Mouse (Mus musculus) midbrain, embryonic 15.5 days (tissue): ENCODE results near the gene Med31. TPM values are rescaled to one million over a fixed set of nuclear protein-coding genes. Genes with fewer than 3 reads are reported as not detected.

Source experiments
- ATAC-seq: fragments of 200-750 bp; cut with Nextera tagmentation; replicated peaks from 2 replicates; pipeline ENCODE4 v1.8.0; 2017; ENCODE audit warnings: moderate TSS enrichment
- H3K27ac ChIP-seq: fragments of 300-500 bp; sonication (generic); 2 replicates; pipeline ENCODE4 v1.5.1; 2015; ENCODE audit warnings: mild to moderate bottlenecking, inconsistent platforms
- H3K27me3 ChIP-seq: fragments of 300-500 bp; sonication (generic); replicated peaks from 2 replicates; pipeline ENCODE4 v1.6.1; 2015; ENCODE audit warnings: inconsistent platforms
- H3K36me3 ChIP-seq: fragments of 300-500 bp; sonication (generic); replicated peaks from 2 replicates; pipeline ENCODE4 v1.6.1; 2015; ENCODE audit warnings: inconsistent platforms
- H3K4me1 ChIP-seq: fragments of 300-500 bp; sonication (generic); 2 replicates; pipeline ENCODE4 v1.6.1; 2015; ENCODE audit warnings: inconsistent platforms
- H3K4me2 ChIP-seq: fragments of 300-500 bp; sonication (generic); 2 replicates; pipeline ENCODE4 v1.6.1; 2015; ENCODE audit warnings: inconsistent platforms, mild to moderate bottlenecking, moderate library complexity
- H3K4me3 ChIP-seq: fragments of 300-500 bp; sonication (generic); 2 replicates; pipeline ENCODE4 v1.5.1; 2015; ENCODE audit warnings: mild to moderate bottlenecking, inconsistent platforms
- H3K9ac ChIP-seq: fragments of 300-500 bp; sonication (generic); 2 replicates; pipeline ENCODE4 v1.6.1; 2015; ENCODE audit warnings: mild to moderate bottlenecking, inconsistent platforms
- H3K9me3 ChIP-seq: fragments of 300-500 bp; sonication (generic); 2 replicates; pipeline ENCODE4 v1.6.1; 2016; ENCODE audit warnings: inconsistent platforms
- WGBS: fragments of 180-500 bp; shearing (Covaris S2); methylation state at CpG from one replicate; pipeline ENCODE4 v1.1.7; 2015; ENCODE audit warnings: mixed read lengths; 5-methylcytosine and 5-hydroxymethylcytosine counted together
- polyA plus RNA-seq: library from polyadenylated mRNA; unstranded; fragments of >200 nt; fragmentation: Nextera tagmentation; extraction: Ambion mirVana; gene quantifications from 2 replicates; pipeline ENCODE4 v1.2.1, GENCODE M21; 2015

The Med31 gene
- polyA plus RNA-seq: 53.5 and 57.1 TPM in 2 replicates

DNA sequence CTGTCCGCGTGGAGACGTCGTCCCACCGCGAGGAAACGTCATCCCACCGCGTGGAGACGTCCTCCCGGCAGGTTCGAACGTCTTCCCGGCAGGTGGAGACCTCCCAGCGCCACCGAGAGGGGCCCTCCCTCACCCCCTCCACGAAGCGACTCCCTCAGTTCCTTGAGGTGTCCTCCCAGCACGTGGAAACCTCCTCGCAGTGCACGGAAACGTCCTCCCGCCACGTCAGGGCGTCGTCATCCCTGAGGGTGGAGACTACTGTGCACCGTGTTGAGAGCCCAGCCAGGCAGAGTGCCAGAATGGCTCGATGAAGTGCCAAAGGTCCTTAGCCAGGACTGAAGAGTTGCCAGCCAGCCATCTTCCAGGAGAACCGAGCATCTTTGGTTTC, at the start of gene Med31:
Med31 (minus strand) TSS at position 183 of the 388 bp plus-strand sequence.
- peaks cover 10% of the 10 kb centered on the region for H3K36me3 ChIP-seq
- peaks cover 30% of the 10 kb centered on the region for H3K4me1 ChIP-seq
- H3K9ac ChIP-seq: peak within 1 kb of the TSS; percentile 83
- H3K27ac ChIP-seq: peak within 1 kb of the TSS; percentile 85
- WGBS: 2% methylated on average over 29 of the region's 29 CpGs
- H3K9me3 ChIP-seq: no peaks in the 10 kb centered on the region
- peak within 1 kb of the TSS; percentile 82 for H3K4me2 ChIP-seq
- no peaks in the 10 kb centered on the region for H3K27me3 ChIP-seq
- peak within 1 kb of the TSS; percentile 84 for H3K4me3 ChIP-seq
- ATAC-seq: peak; percentile 92

GRCm38 (mm10) chr11:72256441-72256840, 41.0 kb upstream of the Med31 start:
- no peaks in the 10 kb centered on the region for H3K4me1 ChIP-seq
- no peak overlapping the region for H3K4me2 ChIP-seq
- no peak overlapping the region for H3K9ac ChIP-seq
- no peak for ATAC-seq
- H3K27ac ChIP-seq: no peak overlapping the region
- no peaks in the 10 kb centered on the region for H3K27me3 ChIP-seq
- no peaks in the 10 kb centered on the region for H3K36me3 ChIP-seq
- H3K4me3 ChIP-seq: no peak overlapping the region
- WGBS: 80% methylated on average over 2 of the region's 2 CpGs
- no peaks in the 10 kb centered on the region for H3K9me3 ChIP-seq

DNA sequence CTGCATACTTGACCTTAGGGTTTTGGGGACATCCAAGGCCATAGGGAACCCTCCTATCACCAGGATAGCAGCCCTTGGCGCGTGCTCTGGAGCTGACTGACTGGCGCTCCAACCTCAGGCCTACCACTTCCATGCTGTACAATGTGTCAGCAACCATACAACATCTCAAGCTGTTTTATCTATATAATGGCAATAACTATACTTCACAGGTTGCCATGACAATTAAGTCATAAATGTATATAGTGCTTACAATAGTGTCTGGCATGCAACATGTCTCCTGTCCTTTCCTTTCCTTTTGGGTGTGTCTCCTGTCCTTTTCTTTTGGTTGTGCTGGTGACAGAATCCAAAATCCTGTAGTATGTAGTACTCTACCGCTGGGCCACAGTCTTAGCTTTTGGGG, 40.2 kb upstream of the Med31 start:
- Histone ChIP-seq H3K9ac (no peak overlapping the region), H3K9me3 (no peaks in the 10 kb centered on the region), H3K4me2 (no peak overlapping the region), H3K27me3 (no peaks in the 10 kb centered on the region), H3K4me3 (no peak overlapping the region), H3K27ac (no peak overlapping the region), H3K4me1 (no peaks in the 10 kb centered on the region), H3K36me3 (no peaks in the 10 kb centered on the region)
- 91% methylated on average over 4 of the region's 4 CpGs for WGBS
- no peak for ATAC-seq

- Histone ChIP-seq H3K9ac (no peak overlapping the region), H3K36me3 (no peaks in the 10 kb centered on the region), H3K27me3 (no peaks in the 10 kb centered on the region), H3K4me3 (no peak overlapping the region), H3K4me2 (no peak overlapping the region), H3K4me1 (no peaks in the 10 kb centered on the region), H3K9me3 (no peaks in the 10 kb centered on the region), H3K27ac (no peak overlapping the region)
- WGBS: 80% methylated on average over 8 of the region's 8 CpGs
- no peak for ATAC-seq
These were observed 29.9 kb upstream of the Med31 start for GRCm38 (mm10) chr11:72245196-72245753.

- ATAC-seq: no peak
- 71% methylated on average over 4 of the region's 4 CpGs for WGBS
These were observed 24.9 kb upstream of the Med31 start for GRCm38 (mm10) chr11:72240062-72240860.

DNA sequence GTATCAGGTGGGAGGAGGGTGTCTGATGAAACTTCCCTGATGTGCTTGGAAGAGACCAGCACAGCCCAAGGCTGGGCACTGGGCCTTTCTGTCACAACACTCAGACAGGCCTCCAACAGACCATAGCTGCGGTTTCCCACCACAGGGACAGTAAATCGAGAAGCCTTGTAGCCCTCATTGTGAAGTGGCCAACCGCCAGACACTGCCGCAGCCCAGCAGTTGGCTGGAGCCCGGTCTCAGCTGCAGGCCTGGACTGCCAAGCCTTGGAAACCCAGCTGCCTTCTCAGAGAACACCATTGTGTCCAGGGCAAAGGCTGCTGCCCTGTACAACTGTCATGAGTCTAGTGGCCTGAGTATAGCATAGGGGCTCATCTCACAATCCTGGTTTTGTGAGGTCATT, 18.6 kb upstream of the Med31 start:
- Histone ChIP-seq H3K9ac (no peak overlapping the region), H3K27me3 (no peaks in the 10 kb centered on the region), H3K4me3 (no peak overlapping the region), H3K36me3 (no peaks in the 10 kb centered on the region), H3K9me3 (no peaks in the 10 kb centered on the region), H3K4me1 (no peaks in the 10 kb centered on the region), H3K4me2 (no peak overlapping the region), H3K27ac (no peak overlapping the region)
- no peak for ATAC-seq
- WGBS: 67% methylated on average over 5 of the region's 5 CpGs

More at GRCm38 (mm10) chr11:72240062-72240860, 24.9 kb upstream of the Med31 start:
- Histone ChIP-seq H3K27ac (no peak overlapping the region), H3K36me3 (no peaks in the 10 kb centered on the region), H3K4me1 (no peaks in the 10 kb centered on the region), H3K27me3 (no peaks in the 10 kb centered on the region), H3K4me2 (no peak overlapping the region), H3K9me3 (no peaks in the 10 kb centered on the region), H3K9ac (no peak overlapping the region), H3K4me3 (no peak overlapping the region)

DNA sequence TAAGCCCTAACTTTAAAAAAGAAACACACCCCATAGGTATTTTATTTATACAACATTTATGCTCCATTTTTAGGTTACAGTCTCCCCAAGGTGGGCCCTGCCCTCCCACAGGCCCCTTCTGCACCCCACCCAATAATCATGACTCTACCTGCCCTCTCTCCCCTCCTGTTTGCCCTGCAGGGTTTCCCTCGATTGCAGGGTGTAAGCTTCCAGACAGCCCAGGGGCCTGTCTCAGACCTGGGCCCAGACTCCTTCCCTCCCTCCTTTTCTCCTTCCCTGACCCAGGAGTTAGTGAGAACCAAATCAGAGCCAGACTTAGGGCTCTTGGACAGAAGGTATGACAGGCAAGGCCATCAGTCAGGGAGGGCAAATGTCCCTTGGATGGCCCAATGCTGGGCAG, 17.6 kb upstream of the Med31 start:
- no peak overlapping the region for H3K4me2 ChIP-seq
- no peak overlapping the region for H3K27ac ChIP-seq
- no peak overlapping the region for H3K4me3 ChIP-seq
- H3K27me3 ChIP-seq: no peaks in the 10 kb centered on the region
- no peaks in the 10 kb centered on the region for H3K9me3 ChIP-seq
- H3K36me3 ChIP-seq: no peaks in the 10 kb centered on the region
- no peaks in the 10 kb centered on the region for H3K4me1 ChIP-seq
- no peak overlapping the region for H3K9ac ChIP-seq
- no peak for ATAC-seq
- 67% methylated on average over 1 of the region's 1 CpGs for WGBS

GRCm38 (mm10) chr11:72232068-72232467, 16.7 kb upstream of the Med31 start:
- Histone ChIP-seq H3K4me2 (no peak overlapping the region), H3K4me1 (no peaks in the 10 kb centered on the region), H3K4me3 (no peak overlapping the region), H3K27ac (no peak overlapping the region), H3K9ac (no peak overlapping the region), H3K36me3 (no peaks in the 10 kb centered on the region), H3K9me3 (no peaks in the 10 kb centered on the region), H3K27me3 (no peaks in the 10 kb centered on the region)
- WGBS: 85% methylated on average over 7 of the region's 7 CpGs
- no peak for ATAC-seq

DNA sequence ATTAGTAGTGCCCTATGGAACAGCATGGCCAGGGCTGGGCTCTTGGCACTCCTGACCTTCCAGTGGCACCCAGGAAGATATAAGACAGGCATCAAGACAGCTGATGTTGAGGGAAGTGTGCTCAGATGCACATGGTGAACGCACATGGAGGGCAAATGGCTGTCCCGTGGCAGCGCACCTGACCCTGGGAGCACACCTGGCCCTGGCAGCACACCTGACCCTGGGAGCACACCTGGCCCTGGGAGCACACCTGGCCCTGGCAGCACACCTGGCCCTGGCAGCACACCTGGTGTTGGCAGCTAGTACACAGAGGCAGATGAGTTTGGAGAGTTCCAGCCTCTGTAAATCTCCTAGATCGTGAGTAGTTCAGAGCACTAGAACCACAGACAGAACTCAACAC, 13.1 kb upstream of the Med31 start:
- Histone ChIP-seq H3K9me3 (no peaks in the 10 kb centered on the region), H3K27me3 (no peaks in the 10 kb centered on the region), H3K36me3 (no peaks in the 10 kb centered on the region), H3K4me1 (no peaks in the 10 kb centered on the region), H3K9ac (no peak overlapping the region), H3K4me3 (no peak overlapping the region), H3K4me2 (no peak overlapping the region), H3K27ac (no peak overlapping the region)
- WGBS: 92% methylated on average over 4 of the region's 4 CpGs
- no peak for ATAC-seq

- Histone ChIP-seq H3K27me3 (no peaks in the 10 kb centered on the region), H3K9ac (no peak overlapping the region), H3K4me3 (no peak overlapping the region), H3K4me2 (no peak overlapping the region), H3K36me3 (no peaks in the 10 kb centered on the region), H3K9me3 (no peaks in the 10 kb centered on the region), H3K27ac (no peak overlapping the region), H3K4me1 (no peaks in the 10 kb centered on the region)
- ATAC-seq: no peak
- 95% methylated on average over 6 of the region's 6 CpGs for WGBS
These were observed 11.5 kb upstream of the Med31 start for GRCm38 (mm10) chr11:72226901-72227300.

DNA sequence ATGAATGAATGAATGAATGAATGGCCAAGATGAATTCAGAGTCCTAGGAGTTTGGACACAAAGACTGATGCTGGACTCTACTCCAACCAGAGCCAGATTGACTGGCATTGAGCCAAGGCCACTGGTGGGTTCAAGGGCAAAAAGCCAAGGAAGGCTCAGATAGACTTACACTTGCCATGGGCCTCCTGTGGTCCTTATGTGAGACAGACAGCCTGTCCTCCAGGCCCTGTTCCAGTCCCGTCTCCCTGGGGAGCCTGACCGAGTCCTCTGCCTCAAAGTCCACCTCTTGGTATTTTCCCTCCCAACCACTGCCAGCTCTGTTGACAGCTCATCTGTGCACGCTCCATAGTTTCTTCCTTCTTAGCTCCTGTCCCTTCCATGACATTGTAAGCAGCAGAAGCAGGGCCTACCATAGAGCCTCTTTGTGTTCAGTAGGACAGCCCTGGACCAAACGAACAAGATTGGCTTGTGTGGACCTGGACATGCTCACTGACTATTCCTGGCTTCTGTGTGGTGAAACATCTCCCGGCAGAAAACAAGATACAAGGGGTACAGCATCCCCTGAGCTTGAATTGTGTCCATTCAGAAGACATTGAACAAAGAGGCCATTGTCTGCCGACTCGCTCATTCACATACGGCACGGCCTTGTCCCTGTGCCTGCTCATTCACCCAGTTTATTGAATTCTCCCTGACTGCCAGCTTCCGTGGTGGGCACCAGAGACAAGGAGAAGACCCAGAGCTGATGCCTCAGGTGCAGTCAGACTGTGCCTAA, 10.8 kb upstream of the Med31 start:
- Histone ChIP-seq H3K9me3 (no peaks in the 10 kb centered on the region), H3K4me1 (no peaks in the 10 kb centered on the region), H3K27me3 (no peaks in the 10 kb centered on the region), H3K9ac (no peak overlapping the region), H3K4me2 (no peak overlapping the region), H3K36me3 (no peaks in the 10 kb centered on the region), H3K4me3 (no peak overlapping the region), H3K27ac (no peak overlapping the region)
- WGBS: 44% methylated on average over 10 of the region's 10 CpGs
- ATAC-seq: no peak

DNA sequence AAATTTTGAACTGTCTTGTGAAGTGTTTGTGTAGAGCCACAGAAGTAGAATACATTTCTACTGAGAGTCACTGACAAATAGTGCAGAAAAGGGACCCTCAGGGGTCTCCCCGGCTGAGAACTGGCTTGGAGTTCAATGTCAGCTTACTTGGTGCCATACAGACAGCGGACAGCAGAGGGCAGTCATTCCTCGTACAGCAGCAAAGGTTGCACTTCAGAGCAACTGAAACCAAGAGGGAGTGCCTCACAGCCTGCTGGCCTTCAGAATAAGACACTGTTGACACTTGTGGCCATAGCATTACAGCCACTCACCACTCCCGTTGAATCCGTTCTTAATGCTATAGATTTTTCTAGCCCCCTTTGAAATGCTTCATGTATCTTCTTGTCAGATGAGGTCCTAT, 9.5 kb upstream of the Med31 start:
- Histone ChIP-seq H3K27me3 (no peaks in the 10 kb centered on the region), H3K27ac (no peak overlapping the region), H3K4me3 (no peak overlapping the region), H3K9me3 (no peaks in the 10 kb centered on the region), H3K9ac (no peak overlapping the region), H3K4me2 (no peak overlapping the region), H3K4me1 (no peaks in the 10 kb centered on the region), H3K36me3 (no peaks in the 10 kb centered on the region)
- 12% methylated on average over 5 of the region's 5 CpGs for WGBS
- 0 out of 2 replicates have a peak, but pooled peaks have one; percentile 33 for ATAC-seq
